Mouse (Mus musculus): ENCODE results near the gene Prr7.

Gene Prr7

GRCm38 (mm10) chr13:55476256-55476655 is 12.2 kb downstream of the Prr7 start:
- in situ Hi-C loops (cut with MboI, MseI): loop anchor here (5.0 kb wide), 1 partner anchor 36 kb away; the partner anchor contains the start of gene Pdlim7

GRCm38 (mm10) chr13:55477492-55477891 is 13.4 kb downstream of the Prr7 start:
- in situ Hi-C loops (cut with MboI, MseI): loop anchor here (5.0 kb wide), 1 partner anchor 35 kb away; the partner anchor contains the start of gene Pdlim7

- in situ Hi-C loops (cut with MboI, MseI): loop anchor here (5.0 kb wide), 1 partner anchor 34 kb away; the partner anchor contains the start of gene Pdlim7
These were observed 14.0 kb downstream of the Prr7 start for GRCm38 (mm10) chr13:55478036-55478435.

GRCm38 (mm10) chr13:55479008-55479407 is 14.9 kb downstream of the Prr7 start:
- in situ Hi-C loops (cut with MboI, MseI): loop anchor here (5.0 kb wide), 1 partner anchor 33 kb away; the partner anchor contains the start of gene Pdlim7

GRCm38 (mm10) chr13:55479929-55480328 is 15.9 kb downstream of the Prr7 start:
- in situ Hi-C loops (cut with MboI, MseI): loop anchor here (5.0 kb wide), 1 partner anchor 32 kb away; the partner anchor contains the start of gene Pdlim7

- in situ Hi-C loops (cut with MboI, MseI): no loop called here
These were observed 18.5 kb downstream of the Prr7 start for GRCm38 (mm10) chr13:55482542-55482941.

- in situ Hi-C loops (cut with MboI, MseI): no loop called here
These were observed 19.0 kb downstream of the Prr7 start for GRCm38 (mm10) chr13:55483071-55483470.

GRCm38 (mm10) chr13:55483593-55483992 is 19.5 kb downstream of the Prr7 start:
- in situ Hi-C loops (cut with MboI, MseI): no loop called here

- in situ Hi-C loops (cut with MboI, MseI): no loop called here
These were observed 20.5 kb downstream of the Prr7 start for GRCm38 (mm10) chr13:55484520-55485088.

GRCm38 (mm10) chr13:55486029-55486794 is 22.1 kb downstream of the Prr7 start:
- in situ Hi-C loops (cut with MboI, MseI): no loop called here

GRCm38 (mm10) chr13:55486916-55487577 is 23.0 kb downstream of the Prr7 start:
- in situ Hi-C loops (cut with MboI, MseI): no loop called here

GRCm38 (mm10) chr13:55487578-55488498 is 23.8 kb downstream of the Prr7 start, which contains the start of gene Dbn1:
Gene Dbn1 (minus strand): TSS chr13:55488111.
- in situ Hi-C loops (cut with MboI, MseI): no loop called here

GRCm38 (mm10) chr13:55494257-55494656 is 30.2 kb downstream of the Prr7 start:
- in situ Hi-C loops (cut with MboI, MseI): no loop called here

GRCm38 (mm10) chr13:55494883-55495621 is 31.0 kb downstream of the Prr7 start:
- in situ Hi-C loops (cut with MboI, MseI): no loop called here

- in situ Hi-C loops (cut with MboI, MseI): no loop called here
These were observed 31.6 kb downstream of the Prr7 start for GRCm38 (mm10) chr13:55495702-55496101.

- in situ Hi-C loops (cut with MboI, MseI): no loop called here
These were observed 32.6 kb downstream of the Prr7 start for GRCm38 (mm10) chr13:55496661-55497060.

GRCm38 (mm10) chr13:55498906-55499305 is 34.8 kb downstream of the Prr7 start:
- in situ Hi-C loops (cut with MboI, MseI): no loop called here

GRCm38 (mm10) chr13:55500575-55500974 is 36.5 kb downstream of the Prr7 start:
- in situ Hi-C loops (cut with MboI, MseI): no loop called here

- in situ Hi-C loops (cut with MboI, MseI): no loop called here
These were observed 38.3 kb downstream of the Prr7 start for GRCm38 (mm10) chr13:55502405-55502804.

- in situ Hi-C loops (cut with MboI, MseI): no loop called here
These were observed 40.3 kb downstream of the Prr7 start for GRCm38 (mm10) chr13:55504390-55504789.
